Mouse (Mus musculus) bone marrow, adult 2 months (tissue): ENCODE data around the gene Tuba1c.

Experiments
- CTCF ChIP-seq: fragments of 200-500 bp; IDR thresholded peaks from 2 replicates; pipeline ENCODE4 v1.5.1; 2011; ENCODE audit warnings: low read length, control low read depth; ENCODE audit not compliant: control insufficient read depth, insufficient read depth
- POLR2A ChIP-seq: fragments of 200-500 bp; IDR thresholded peaks from 2 replicates; pipeline ENCODE4 v1.6.1; 2011; ENCODE audit warnings: low read depth, mild to moderate bottlenecking, control low read depth, low read length, borderline replicate concordance; ENCODE audit not compliant: control insufficient read depth

DNA sequence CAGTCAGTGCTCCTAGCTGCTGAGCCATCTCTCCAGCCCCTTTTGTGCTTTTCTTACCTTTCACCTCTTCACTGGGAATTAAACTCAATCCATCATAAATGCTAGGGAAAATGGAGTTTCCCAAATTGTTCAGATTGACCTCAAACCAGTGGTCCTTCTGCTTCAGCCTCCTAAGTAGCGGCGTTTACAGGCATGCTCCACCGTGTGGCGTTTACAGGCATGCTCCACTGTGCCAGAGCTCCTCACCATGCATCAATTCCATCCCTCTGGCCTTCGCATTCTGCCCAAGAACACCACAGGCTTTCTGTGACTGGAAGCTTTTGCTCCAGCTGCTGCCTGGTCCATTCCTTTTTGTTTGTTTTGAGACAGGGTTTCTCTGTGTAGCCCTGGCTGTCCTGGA, 2.6 kb upstream of the Tuba1c start:
- TF ChIP-seq POLR2A (no peak), CTCF (no peak)
